Mouse (Mus musculus): ENCODE results near the gene Abcb6. TPM values are rescaled to one million over a fixed set of nuclear protein-coding genes. Genes with fewer than 3 reads are reported as not detected.

Abcb6 gene
- polyA plus RNA-seq, 1 experiment from 2014 or later: 86.2 TPM

Small RNAs within 50 kb of the gene (microRNA-seq; reads per million reads assigned to microRNA genes)
- not detected for gene Gm27943

Other genes with a start within 250 kb of the Abcb6 start
- gene Cfap65, start 244.8 kb downstream of the Abcb6 start, polyA plus RNA-seq (2016; fragmentation: Nextera tagmentation; extraction: Ambion mirVana): not detected in 2 replicates
- 2.9 and 3.0 TPM in 2 replicates for gene Ihh, start 228.7 kb downstream of the Abcb6 start, polyA plus RNA-seq (2016; fragmentation: Nextera tagmentation; extraction: Ambion mirVana)
- gene Nhej1, start 55.2 kb downstream of the Abcb6 start, polyA plus RNA-seq (2016; fragmentation: Nextera tagmentation; extraction: Ambion mirVana): 6.7 and 6.8 TPM in 2 replicates
- gene Slc23a3, start 46.5 kb downstream of the Abcb6 start, polyA plus RNA-seq (2016; fragmentation: Nextera tagmentation; extraction: Ambion mirVana): 0.36 and 1.1 TPM in 2 replicates
- gene Cnppd1, start 37.7 kb downstream of the Abcb6 start, polyA plus RNA-seq (2016; fragmentation: Nextera tagmentation; extraction: Ambion mirVana): 53.2 and 54.0 TPM in 2 replicates
- 69.4 and 73.5 TPM in 2 replicates for gene Retreg2, start 37.6 kb downstream of the Abcb6 start, polyA plus RNA-seq (2016; fragmentation: Nextera tagmentation; extraction: Ambion mirVana)
- 43.5 and 46.3 TPM in 2 replicates for gene Zfand2b, start 11.7 kb downstream of the Abcb6 start, polyA plus RNA-seq (2016; fragmentation: Nextera tagmentation; extraction: Ambion mirVana)
- gene Ankzf1, start 11.8 kb upstream of the Abcb6 start, polyA plus RNA-seq (2016; fragmentation: Nextera tagmentation; extraction: Ambion mirVana): 13.4 and 14.5 TPM in 2 replicates
- gene Atg9a, start 11.8 kb upstream of the Abcb6 start, polyA plus RNA-seq (2016; fragmentation: Nextera tagmentation; extraction: Ambion mirVana): 26.2 and 27.3 TPM in 2 replicates
- gene Glb1l, start 30.4 kb upstream of the Abcb6 start, polyA plus RNA-seq (2016; fragmentation: Nextera tagmentation; extraction: Ambion mirVana): 5.2 and 6.1 TPM in 2 replicates
- gene Stk16, start 30.4 kb upstream of the Abcb6 start, polyA plus RNA-seq (2016; fragmentation: Nextera tagmentation; extraction: Ambion mirVana): 107 and 110 TPM in 2 replicates
- gene Tuba4a, start 39.5 kb upstream of the Abcb6 start, polyA plus RNA-seq (2016; fragmentation: Nextera tagmentation; extraction: Ambion mirVana): 465 and 490 TPM in 2 replicates
- not detected in 2 replicates for gene A630095N17Rik, start 51.7 kb upstream of the Abcb6 start, polyA plus RNA-seq (2016; fragmentation: Nextera tagmentation; extraction: Ambion mirVana)
- 27.2 and 27.8 TPM in 2 replicates for gene Dnajb2, start 56.0 kb upstream of the Abcb6 start, polyA plus RNA-seq (2016; fragmentation: Nextera tagmentation; extraction: Ambion mirVana)
- 0.79 and 0.82 TPM in 2 replicates for gene Ptprn, start 84.1 kb upstream of the Abcb6 start, polyA plus RNA-seq (2016; fragmentation: Nextera tagmentation; extraction: Ambion mirVana)
- gene Resp18, start 98.0 kb upstream of the Abcb6 start, polyA plus RNA-seq (2016; fragmentation: Nextera tagmentation; extraction: Ambion mirVana): 0.32 TPM in 1 of 2 replicates, not detected in the other
- 66.3 and 67.4 TPM in 2 replicates for gene Dnpep, start 137.6 kb upstream of the Abcb6 start, polyA plus RNA-seq (2016; fragmentation: Nextera tagmentation; extraction: Ambion mirVana)
- 6.9 and 7.4 TPM in 2 replicates for gene Des, start 179.9 kb upstream of the Abcb6 start, polyA plus RNA-seq (2016; fragmentation: Nextera tagmentation; extraction: Ambion mirVana)
- 11.4 and 14.3 TPM in 2 replicates for gene Speg, start 194.9 kb upstream of the Abcb6 start, polyA plus RNA-seq (2016; fragmentation: Nextera tagmentation; extraction: Ambion mirVana)

All from liver, embryonic 12.5 days (tissue).